Mouse (Mus musculus) forebrain, embryonic 10.5 days (tissue): ENCODE measurements around the gene Lasp1. TPM values are rescaled to one million over a fixed set of nuclear protein-coding genes. Genes with fewer than 3 reads are reported as not detected.

ENCODE experiments used
- DNase-seq: peaks from one replicate; pipeline ENCODE4 v3.0.0-alpha.2; 2017; ENCODE audit warnings: low spot score; ENCODE audit errors: extremely low spot score
- H3K27ac ChIP-seq: fragments of 300-500 bp; sonication (generic); 2 replicates; pipeline ENCODE4 v1.5.1; 2016; ENCODE audit warnings: mild to moderate bottlenecking
- H3K27me3 ChIP-seq: fragments of 300-500 bp; sonication (generic); 2 replicates; pipeline ENCODE4 v1.6.1; 2016; ENCODE audit warnings: mild to moderate bottlenecking; ENCODE audit not compliant: poor library complexity, severe bottlenecking
- H3K36me3 ChIP-seq: fragments of 300-500 bp; sonication (generic); replicated peaks from 2 replicates; pipeline ENCODE4 v1.6.1; 2016; ENCODE audit warnings: mild to moderate bottlenecking, moderate library complexity
- H3K4me1 ChIP-seq: fragments of 300-500 bp; sonication (generic); 2 replicates; pipeline ENCODE4 v1.6.1; 2016
- H3K4me3 ChIP-seq: fragments of 300-500 bp; sonication (generic); 2 replicates; pipeline ENCODE4 v1.5.1; 2016; ENCODE audit warnings: mild to moderate bottlenecking, moderate library complexity
- H3K9me3 ChIP-seq: fragments of 300-500 bp; sonication (generic); 2 replicates; pipeline ENCODE4 v1.6.1; 2016; ENCODE audit warnings: mild to moderate bottlenecking, moderate library complexity
- WGBS: fragments of 180-500 bp; shearing (Covaris S2); methylation state at CpG from one replicate; pipeline ENCODE4 v1.1.7; 2016; 5-methylcytosine and 5-hydroxymethylcytosine counted together
- polyA plus RNA-seq: library from polyadenylated mRNA; unstranded; fragments of >200 nt; fragmentation: Nextera tagmentation; extraction: Ambion mirVana; gene quantifications from 2 replicates; pipeline ENCODE4 v1.2.1, GENCODE M21; 2016

Gene Lasp1
- 85.5 and 87.3 TPM in 2 replicates for polyA plus RNA-seq

- Histone ChIP-seq H3K27me3 (no peaks in the 10 kb centered on the region), H3K4me1 (peaks cover 39% of the 10 kb centered on the region), H3K27ac (peak within 1 kb of the TSS; percentile 95), H3K4me3 (peak within 1 kb of the TSS; percentile 88), H3K9me3 (no peaks in the 10 kb centered on the region), H3K36me3 (0 out of 2 replicates have a peak, but pooled peaks cover 2% of the 10 kb centered on the region)
- under 1% methylated on average over 11 of the region's 11 CpGs for WGBS
- DNase-seq: peak; percentile 92
Measured at GRCm38 (mm10) chr11:97798782-97799145, at the start of gene Lasp1. Gene Lasp1, plus strand, starts transcription at chr11:97799000.

GRCm38 (mm10) chr11:97753277-97753676 lies 45.5 kb upstream of the Lasp1 start:
- Histone ChIP-seq H3K27me3 (no peaks in the 10 kb centered on the region), H3K4me3 (no peak overlapping the region), H3K27ac (no peak overlapping the region), H3K4me1 (no peaks in the 10 kb centered on the region), H3K9me3 (peaks cover 5% of the 10 kb centered on the region; the same call in 1 of the 2 replicates), H3K36me3 (peaks cover 97% of the 10 kb centered on the region)
- 93% methylated on average over 8 of the region's 8 CpGs for WGBS
- DNase-seq: no peak

- no peaks in the 10 kb centered on the region for H3K27me3 ChIP-seq
- H3K36me3 ChIP-seq: peaks cover 94% of the 10 kb centered on the region
- no peaks in the 10 kb centered on the region for H3K9me3 ChIP-seq
- 94% methylated on average over 1 of the region's 1 CpGs for whole genome bisulfite sequencing
- no peak overlapping the region for H3K27ac ChIP-seq
- no peak for DNase-seq
- no peak overlapping the region for H3K4me3 ChIP-seq
- no peaks in the 10 kb centered on the region for H3K4me1 ChIP-seq
Measured at GRCm38 (mm10) chr11:97758125-97758524, 40.7 kb upstream of the Lasp1 start.

GRCm38 (mm10) chr11:97758942-97759341 lies 39.9 kb upstream of the Lasp1 start:
- Histone ChIP-seq H3K9me3 (no peaks in the 10 kb centered on the region), H3K4me3 (no peak overlapping the region), H3K27me3 (no peaks in the 10 kb centered on the region), H3K36me3 (peaks cover 93% of the 10 kb centered on the region), H3K4me1 (no peaks in the 10 kb centered on the region), H3K27ac (no peak overlapping the region)
- 90% methylated on average over 6 of the region's 6 CpGs for WGBS
- DNase-seq: no peak

- no peaks in the 10 kb centered on the region for H3K27me3 ChIP-seq
- no peaks in the 10 kb centered on the region for H3K9me3 ChIP-seq
- DNase-seq: no peak
- H3K27ac ChIP-seq: no peak overlapping the region
- peaks cover 75% of the 10 kb centered on the region for H3K36me3 ChIP-seq
- H3K4me3 ChIP-seq: no peak overlapping the region
- peaks cover 16% of the 10 kb centered on the region for H3K4me1 ChIP-seq
Measured at GRCm38 (mm10) chr11:97761638-97762037, 37.2 kb upstream of the Lasp1 start.

- H3K36me3 ChIP-seq: peaks cover 32% of the 10 kb centered on the region
- H3K4me3 ChIP-seq: peak within 1 kb of the TSS; percentile 98
- no peaks in the 10 kb centered on the region for H3K27me3 ChIP-seq
- H3K4me1 ChIP-seq: peaks cover 20% of the 10 kb centered on the region
- peak; percentile 96 for DNase-seq
- H3K27ac ChIP-seq: peak within 1 kb of the TSS; percentile 89
- under 1% methylated on average over 38 of the region's 38 CpGs for WGBS
- H3K9me3 ChIP-seq: no peaks in the 10 kb centered on the region
Measured at GRCm38 (mm10) chr11:97766154-97766881, 32.5 kb upstream of the Lasp1 start, which contains the start of gene Cwc25. Gene Cwc25, minus strand, starts transcription at chr11:97766556.

GRCm38 (mm10) chr11:97769704-97770103 lies 29.1 kb upstream of the Lasp1 start:
- WGBS: 36% methylated on average over 2 of the region's 2 CpGs
- no peaks in the 10 kb centered on the region for H3K27me3 ChIP-seq
- H3K36me3 ChIP-seq: peaks cover 5% of the 10 kb centered on the region
- no peak overlapping the region for H3K4me3 ChIP-seq
- no peak overlapping the region for H3K27ac ChIP-seq
- DNase-seq: no peak
- peaks cover 20% of the 10 kb centered on the region for H3K4me1 ChIP-seq
- H3K9me3 ChIP-seq: no peaks in the 10 kb centered on the region

- H3K9me3 ChIP-seq: no peaks in the 10 kb centered on the region
- no peak overlapping the region for H3K4me3 ChIP-seq
- no peak for DNase-seq
- no peak overlapping the region for H3K27ac ChIP-seq
- no peaks in the 10 kb centered on the region for H3K27me3 ChIP-seq
- H3K36me3 ChIP-seq: peaks cover 22% of the 10 kb centered on the region
- peaks cover 5% of the 10 kb centered on the region for H3K4me1 ChIP-seq
- 86% methylated on average over 14 of the region's 14 CpGs for WGBS
Measured at GRCm38 (mm10) chr11:97771410-97771809, 27.4 kb upstream of the Lasp1 start.

- peaks cover 59% of the 10 kb centered on the region for H3K36me3 ChIP-seq
- 83% methylated on average over 13 of the region's 13 CpGs for WGBS
- no peak overlapping the region for H3K4me3 ChIP-seq
- DNase-seq: no peak
- H3K27me3 ChIP-seq: no peaks in the 10 kb centered on the region
- H3K27ac ChIP-seq: peak overlapping the region; percentile 53
- H3K4me1 ChIP-seq: peaks cover 11% of the 10 kb centered on the region
- H3K9me3 ChIP-seq: no peaks in the 10 kb centered on the region
Measured at GRCm38 (mm10) chr11:97775186-97775585, 23.6 kb upstream of the Lasp1 start.

GRCm38 (mm10) chr11:97775808-97776496 lies 22.8 kb upstream of the Lasp1 start, which contains the start of gene 1700001P01Rik:
Gene 1700001P01Rik, minus strand, starts transcription at chr11:97775918.
- H3K36me3 ChIP-seq: peaks cover 67% of the 10 kb centered on the region
- H3K27me3 ChIP-seq: no peaks in the 10 kb centered on the region
- H3K9me3 ChIP-seq: no peaks in the 10 kb centered on the region
- H3K27ac ChIP-seq: peak within 1 kb of the TSS; percentile 53
- H3K4me1 ChIP-seq: peaks cover 18% of the 10 kb centered on the region
- no peak for DNase-seq
- peak within 1 kb of the TSS; percentile 1; the same call in 1 of the 2 replicates for H3K4me3 ChIP-seq
- 44% methylated on average over 17 of the region's 17 CpGs for WGBS

GRCm38 (mm10) chr11:97776497-97777128 lies 22.2 kb upstream of the Lasp1 start:
- Histone ChIP-seq H3K4me3 (peak overlapping the region; percentile 1; the same call in 1 of the 2 replicates), H3K4me1 (peaks cover 21% of the 10 kb centered on the region), H3K27ac (no peak overlapping the region), H3K9me3 (no peaks in the 10 kb centered on the region), H3K36me3 (peaks cover 73% of the 10 kb centered on the region), H3K27me3 (no peaks in the 10 kb centered on the region)
- WGBS: 55% methylated on average over 5 of the region's 5 CpGs
- no peak for DNase-seq

GRCm38 (mm10) chr11:97777129-97777529 lies 21.7 kb upstream of the Lasp1 start:
- peak; percentile 39 for DNase-seq
- Histone ChIP-seq H3K27me3 (no peaks in the 10 kb centered on the region), H3K27ac (no peak overlapping the region), H3K36me3 (peaks cover 73% of the 10 kb centered on the region), H3K4me3 (no peak overlapping the region), H3K9me3 (no peaks in the 10 kb centered on the region), H3K4me1 (peaks cover 21% of the 10 kb centered on the region)
- WGBS: 50% methylated on average over 2 of the region's 2 CpGs
